Mouse (Mus musculus): Measurements from ENCODE around the gene Mettl21a. TPM values are rescaled to one million over a fixed set of nuclear protein-coding genes. Genes with fewer than 3 reads are reported as not detected.

The Mettl21a gene
- 1 to 10 TPM in 1 of 2 experiments, under 1 TPM in 1; 0.86 to 2.8 TPM for total RNA-seq (2023)

DNA sequence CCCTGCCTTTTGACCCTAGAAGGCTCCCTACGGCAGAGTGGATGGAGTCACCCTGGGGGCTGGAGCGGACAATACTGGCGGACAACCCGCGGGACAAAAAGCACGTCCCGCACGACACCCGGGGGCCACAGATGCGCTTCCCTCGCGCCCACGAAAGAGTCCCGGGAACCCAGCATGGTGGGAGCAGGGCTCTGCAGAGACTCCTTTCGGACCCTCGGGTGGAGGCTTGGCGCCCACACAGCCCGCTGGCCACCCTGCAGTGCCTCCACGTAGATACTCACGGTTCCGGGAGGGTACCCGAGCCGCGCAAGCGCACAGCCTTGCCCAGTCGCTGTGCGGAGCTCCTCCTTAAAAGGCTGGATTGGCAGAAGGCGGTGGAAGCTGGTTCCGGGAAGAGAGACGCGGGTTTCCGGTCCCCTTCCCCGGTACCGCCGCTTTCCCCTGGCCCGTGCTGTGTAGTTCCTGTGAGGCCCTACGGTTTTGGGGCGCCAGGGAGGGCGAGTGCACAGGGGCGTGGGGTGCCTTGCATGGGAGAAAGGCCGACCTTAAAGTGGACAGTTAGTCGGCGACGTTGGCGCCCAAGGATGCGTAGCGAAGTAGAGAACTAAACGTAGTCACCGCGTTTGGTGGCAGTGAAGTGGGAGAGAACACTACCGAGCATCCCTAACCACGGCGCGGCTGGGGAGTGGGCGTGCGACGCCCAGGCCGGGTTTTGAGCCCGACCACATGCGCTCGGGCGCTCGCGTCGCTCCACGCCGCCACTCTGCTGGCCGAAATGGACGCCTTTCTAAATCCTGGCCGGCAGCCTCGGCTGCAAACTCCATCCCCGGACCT, at the start of gene Mettl21a:
Mettl21a (minus strand) TSS at position 362 of the 834 bp plus-strand sequence.

Other genes starting within 250 kb of the Mettl21a start
- 100 to 1,000 TPM; 119 to 130 TPM for gene Creb1, start 84.6 kb downstream of the Mettl21a start, total RNA-seq (2023)
- gene Ccnyl1, start 73.2 kb upstream of the Mettl21a start, total RNA-seq (2023): 1 to 10 TPM; 4.9 to 5.7 TPM
- gene Fzd5, start 120.5 kb upstream of the Mettl21a start, total RNA-seq (2023): 1 to 10 TPM; 7.3 to 8.0 TPM

Data from B cell, adult 67 days (primary cell).